Mouse (Mus musculus) G1E (cell line): ENCODE data around the gene Map4. TPM values are rescaled to one million over a fixed set of nuclear protein-coding genes. Genes with fewer than 3 reads are reported as not detected.

Source experiments
- ATAC-seq: 2 replicates; pipeline ENCODE4 v1.8.0; 2016; ENCODE audit warnings: mild to moderate bottlenecking; ENCODE audit not compliant: insufficient number of reproducible peaks, poor library complexity, low FRiP score, severe bottlenecking; ENCODE audit errors: extremely low read depth
- DNase-seq: peaks from one replicate; pipeline ENCODE4 v3.0.0; 2012; ENCODE audit warnings: low spot score
- H3K27me3 ChIP-seq: 2 replicates; pipeline ENCODE4 v1.6.1; 2012; ENCODE audit warnings: mild to moderate bottlenecking, low read length, inconsistent platforms; ENCODE audit not compliant: insufficient read depth
- H3K36me3 ChIP-seq: replicated peaks from 2 replicates; pipeline ENCODE3; 2012; ENCODE audit warnings: mild to moderate bottlenecking, inconsistent platforms
- H3K4me1 ChIP-seq: 2 replicates; pipeline ENCODE4 v1.6.1; 2012; ENCODE audit warnings: low read depth, low read length, inconsistent platforms, mixed read lengths; ENCODE audit not compliant: insufficient read depth
- H3K4me3 ChIP-seq: 2 replicates; pipeline ENCODE4 v1.5.1; 2012; ENCODE audit warnings: low read depth, mild to moderate bottlenecking, inconsistent platforms, low read length, moderate library complexity, mixed read lengths
- H3K9me3 ChIP-seq: replicated peaks from 2 replicates; pipeline ENCODE4 v1.6.1; 2012; ENCODE audit warnings: inconsistent platforms
- CTCF ChIP-seq: IDR thresholded peaks from 2 replicates; pipeline ENCODE4 v1.5.1; 2012; ENCODE audit warnings: low read depth, low read length, inconsistent platforms, mixed read lengths
- GATA1 ChIP-seq: IDR thresholded peaks from 2 replicates; pipeline ENCODE4 v1.6.1; 2012; ENCODE audit warnings: borderline replicate concordance, low read length, inconsistent platforms, mixed read lengths
- GATA2 ChIP-seq: IDR thresholded peaks from 2 replicates; pipeline ENCODE4 v1.6.1; 2012; ENCODE audit warnings: low read depth, low read length, inconsistent platforms, borderline replicate concordance
- POLR2AphosphoS5 ChIP-seq: IDR thresholded peaks from 2 replicates; pipeline ENCODE4 v1.6.1; 2012; ENCODE audit warnings: low read depth, low read length, inconsistent platforms; ENCODE audit not compliant: insufficient replicate concordance
- TAL1 ChIP-seq: conservative IDR thresholded peaks from 2 replicates; pipeline ENCODE4 v1.6.1; 2012; ENCODE audit warnings: low read depth, low read length, inconsistent platforms, mixed read lengths
- polyA plus RNA-seq: library from polyadenylated mRNA; stranded (reverse); fragments of >175 nt; gene quantifications from 2 replicates; pipeline ENCODE4 v1.2.3, GENCODE M21; 2012
- total RNA-seq, 2 experiments: library from RNA; stranded (forward) in 1 of 2; stranded (reverse) in 1 of 2; fragments of 200-1000 nt in 1 of 2; fragments of >200 nt in 1 of 2; fragmentation: Nextera tagmentation in 1 of 2; gene quantifications; 2 replicates each; pipeline ENCODE4 v1.2.3; 2014 to 2017

Map4 gene
- total RNA-seq (2014; fragmentation: Nextera tagmentation) (46.8 and 47.5 TPM in 2 replicates), total RNA-seq (2017) (27.2 and 28.3 TPM in 2 replicates), polyA plus RNA-seq (64.3 and 69.3 TPM in 2 replicates)

DNA sequence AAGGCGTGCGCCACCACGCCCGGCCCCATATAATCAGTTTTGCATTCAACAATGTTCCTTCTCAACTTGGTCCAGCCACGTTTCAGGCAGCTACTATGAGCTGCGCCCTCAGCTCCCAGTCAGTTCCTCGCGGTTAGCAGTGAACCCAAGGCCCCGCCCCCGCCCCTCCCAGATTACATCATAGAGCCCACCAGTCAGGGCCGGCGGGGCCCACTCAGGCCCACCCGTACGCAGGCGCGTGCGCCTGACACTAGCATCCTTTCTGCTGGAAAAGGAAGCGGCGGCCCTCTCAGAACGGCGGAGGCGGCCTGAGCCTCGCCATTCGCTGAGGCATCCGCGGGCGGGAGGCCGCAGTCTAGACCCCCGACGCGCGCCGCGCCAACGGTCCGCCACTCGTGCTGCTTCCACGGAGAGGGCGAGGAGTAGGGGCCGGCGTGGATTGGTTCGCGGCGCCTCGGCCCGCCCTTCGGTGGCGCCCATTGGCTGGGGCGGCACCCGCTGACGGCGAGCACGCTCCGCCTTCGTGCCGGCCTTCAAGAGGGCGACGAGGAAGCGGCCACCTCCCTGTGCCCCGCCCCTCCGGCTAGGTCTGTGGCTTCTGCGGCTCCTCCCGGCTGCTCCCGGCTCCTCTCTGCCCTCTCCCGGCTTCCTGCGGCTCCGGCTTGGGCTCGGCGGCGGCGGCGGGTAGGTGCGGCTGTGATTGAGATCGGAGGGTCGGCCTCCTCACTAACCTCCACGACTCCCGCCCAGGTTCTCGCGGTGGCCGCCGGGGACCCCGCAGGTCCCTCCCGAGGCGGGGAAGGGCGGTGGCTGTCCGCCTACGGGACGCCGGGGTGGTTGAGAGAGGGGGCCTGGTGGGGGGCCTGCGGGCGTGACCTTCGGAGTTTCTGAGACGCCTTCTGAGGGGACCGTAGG lies at the start of gene Map4:
Gene Map4 (plus strand): TSS at position 204 of the 915 bp plus-strand sequence.
- no peaks in the 10 kb centered on the region for H3K9me3 ChIP-seq
- peaks cover 23% of the 10 kb centered on the region for H3K4me1 ChIP-seq
- TF ChIP-seq GATA1 (no peak), POLR2AphosphoS5 (no peak), CTCF (no peak), GATA2 (no peak), TAL1 (no peak)
- H3K4me3 ChIP-seq = peak within 1 kb of the TSS; percentile 78
- peak; percentile 90 for ATAC-seq
- no peaks in the 10 kb centered on the region for H3K36me3 ChIP-seq
- peak; percentile 97 for DNase-seq
- peaks cover 6% of the 10 kb centered on the region; the same call in 1 of the 2 replicates for H3K27me3 ChIP-seq

GRCm38 (mm10) chr9:109886259-109886658 lies 45.0 kb upstream of the Map4 start:
- Histone ChIP-seq H3K4me3 (no peak overlapping the region), H3K9me3 (no peaks in the 10 kb centered on the region), H3K36me3 (peaks cover 100% of the 10 kb centered on the region), H3K27me3 (no peaks in the 10 kb centered on the region), H3K4me1 (peaks cover 53% of the 10 kb centered on the region)
- no peak for ATAC-seq
- no peak for DNase-seq
- TF ChIP-seq GATA2 = no peak
- no peak for TF ChIP-seq GATA1
- TF ChIP-seq CTCF = no peak
- TF ChIP-seq POLR2AphosphoS5 = no peak
- no peak for TF ChIP-seq TAL1

GRCm38 (mm10) chr9:109887321-109887720 lies 43.9 kb upstream of the Map4 start:
- TF ChIP-seq CTCF = no peak
- DNase-seq = no peak
- H3K4me1 ChIP-seq = peaks cover 55% of the 10 kb centered on the region
- H3K9me3 ChIP-seq = no peaks in the 10 kb centered on the region
- ATAC-seq = no peak
- no peak overlapping the region for H3K4me3 ChIP-seq
- peaks cover 100% of the 10 kb centered on the region for H3K36me3 ChIP-seq
- H3K27me3 ChIP-seq = no peaks in the 10 kb centered on the region

DNA sequence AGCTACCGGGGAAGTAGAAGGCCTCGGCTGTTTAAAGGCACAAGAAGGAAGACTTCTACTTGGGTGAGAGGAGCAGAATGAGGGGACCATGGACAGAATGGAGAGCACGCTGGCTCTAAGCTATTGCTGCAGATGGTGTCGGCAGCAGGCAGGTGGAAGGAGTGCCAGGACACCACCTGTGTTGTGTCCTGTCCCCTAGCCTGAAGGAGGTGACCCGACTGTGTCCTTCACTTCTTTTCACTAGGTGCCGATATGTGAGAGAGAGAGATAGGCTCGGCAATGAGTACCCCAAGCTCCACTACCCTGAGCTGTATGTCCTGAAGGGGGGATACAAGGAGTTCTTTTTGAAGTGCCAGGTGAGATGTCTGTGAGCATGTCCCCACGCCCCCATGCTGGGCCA lies 39.8 kb upstream of the Map4 start:
- Histone ChIP-seq H3K4me1 (peaks cover 37% of the 10 kb centered on the region), H3K36me3 (peaks cover 99% of the 10 kb centered on the region), H3K9me3 (no peaks in the 10 kb centered on the region), H3K4me3 (no peak overlapping the region), H3K27me3 (no peaks in the 10 kb centered on the region)
- TF ChIP-seq TAL1 (no peak), GATA2 (no peak), GATA1 (no peak), CTCF (no peak), POLR2AphosphoS5 (no peak)
- ATAC-seq (no peak), DNase-seq (no peak)

DNA sequence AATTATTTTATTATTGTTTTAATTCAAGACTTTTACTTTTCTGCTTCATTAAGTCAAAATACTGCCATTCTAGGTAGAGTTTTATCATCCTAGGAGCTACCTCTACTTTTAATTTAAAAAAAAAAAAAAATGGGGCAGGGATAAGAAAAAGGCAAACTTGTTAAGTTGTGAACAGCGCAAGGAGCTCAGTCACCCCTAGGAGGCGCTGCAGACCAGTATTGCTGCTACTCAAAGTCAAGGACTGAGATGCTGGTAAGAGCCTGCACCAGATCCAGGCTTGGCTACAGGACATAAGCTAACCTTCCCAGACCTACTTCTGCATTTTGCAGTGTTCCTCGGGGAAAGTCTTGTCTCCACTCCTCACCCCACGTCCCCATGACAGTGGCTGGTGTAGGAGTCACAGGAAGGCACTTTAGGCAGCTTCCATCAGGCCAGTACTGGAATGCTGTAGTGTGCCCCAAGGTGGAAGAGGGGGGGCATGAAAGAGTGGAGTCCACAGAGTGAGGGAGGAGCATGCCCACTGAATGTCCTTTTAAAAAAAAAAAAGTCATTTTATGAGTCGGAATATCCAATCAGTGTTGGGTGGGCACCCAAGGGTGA lies 38.5 kb upstream of the Map4 start:
- ATAC-seq (no peak), DNase-seq (peak; percentile 51)
- Histone ChIP-seq H3K27me3 (no peaks in the 10 kb centered on the region), H3K4me3 (no peak overlapping the region), H3K4me1 (peaks cover 33% of the 10 kb centered on the region), H3K9me3 (no peaks in the 10 kb centered on the region), H3K36me3 (peaks cover 98% of the 10 kb centered on the region)
- peak; percentile 78 for TF ChIP-seq CTCF
- TF ChIP-seq GATA1 = no peak

DNA sequence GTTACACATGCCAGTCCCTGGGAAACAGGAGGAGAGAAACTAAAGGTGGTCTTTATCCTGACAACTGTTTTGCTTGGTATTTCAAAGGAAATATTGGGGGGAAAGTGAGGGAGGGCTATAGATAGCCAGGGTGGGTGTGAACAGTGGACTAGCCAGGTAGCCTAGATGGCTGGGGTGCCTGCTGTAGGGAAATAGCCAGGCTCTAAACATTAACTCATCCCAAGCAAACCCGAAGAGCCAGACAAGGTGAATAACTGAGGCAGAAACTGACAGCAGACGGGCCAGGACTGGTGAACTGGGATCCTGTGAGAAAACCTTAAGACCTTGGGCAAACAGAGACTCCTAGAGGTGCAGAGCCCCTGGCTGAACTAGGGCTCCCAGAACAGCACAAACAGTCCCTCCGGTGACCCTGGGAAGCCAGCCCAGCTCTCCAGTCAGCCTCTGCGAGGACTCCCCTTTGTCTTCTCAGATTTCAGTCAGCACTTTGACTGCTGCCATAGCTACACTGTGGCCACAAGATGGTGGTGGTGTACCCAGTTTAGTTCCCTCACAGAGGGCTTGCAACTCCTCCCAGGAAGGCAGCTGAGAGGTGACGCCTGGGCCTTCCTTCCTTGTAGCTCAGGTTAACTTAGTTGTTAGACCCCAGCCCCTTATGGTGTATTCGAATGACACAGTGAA lies 36.7 kb upstream of the Map4 start:
- Histone ChIP-seq H3K4me3 (no peak overlapping the region), H3K36me3 (peaks cover 95% of the 10 kb centered on the region), H3K4me1 (peaks cover 29% of the 10 kb centered on the region), H3K9me3 (no peaks in the 10 kb centered on the region), H3K27me3 (no peaks in the 10 kb centered on the region)
- peak; percentile 47; the same call in 1 of the 2 replicates for ATAC-seq
- DNase-seq = peak; percentile 58
- TF ChIP-seq GATA2 = no peak
- TF ChIP-seq GATA1 = no peak
- TF ChIP-seq POLR2AphosphoS5 = peak; percentile 34; the same call in 1 of the 2 replicates
